Mouse (Mus musculus): ENCODE measurements around the gene Olfr1065. TPM values are rescaled to one million over a fixed set of nuclear protein-coding genes. Genes with fewer than 3 reads are reported as not detected.
A peak's percentile ranks its signal among the peaks of the same experiment; 100 is the strongest.
"Not testable (repeated sequence)": the region's sequence is repeated elsewhere in the genome, so short reads cannot be mapped to it uniquely, and the experiment has no call there.

Gene Olfr1065
- polyA plus RNA-seq (2014; fragmentation: Nextera tagmentation; extraction: Ambion mirVana), result not detected in 2 replicates

- H3K9me3 ChIP-seq (ENCODE audit: control insufficient read depth, low read length); DNase-seq (ENCODE audit: low spot score); H3K4me1 ChIP-seq (replicated peaks; ENCODE audit: control insufficient read depth, insufficient read depth, low read length); H3K4me3 ChIP-seq (ENCODE audit: low read depth, low read length); H3K36me3 ChIP-seq (ENCODE audit: control insufficient read depth, insufficient read depth, low read length); ATAC-seq (ENCODE audit: low FRiP score); H3K27me3 ChIP-seq (ENCODE audit: control insufficient read depth, insufficient read depth, low read length); H3K9ac ChIP-seq (ENCODE audit: low read depth, low read length); H3K27ac ChIP-seq (ENCODE audit: low read depth, low read length); H3K4me2 ChIP-seq (replicated peaks; ENCODE audit: low read depth, low read length): not testable (repeated sequence)
- no CpG with 5 or more reads among the region's 1 CpGs for WGBS
These were observed at the start of gene Olfr1065 for GRCm38 (mm10) chr2:86450491-86450890. Gene Olfr1065, minus strand, starts transcription at chr2:86450591.

DNA sequence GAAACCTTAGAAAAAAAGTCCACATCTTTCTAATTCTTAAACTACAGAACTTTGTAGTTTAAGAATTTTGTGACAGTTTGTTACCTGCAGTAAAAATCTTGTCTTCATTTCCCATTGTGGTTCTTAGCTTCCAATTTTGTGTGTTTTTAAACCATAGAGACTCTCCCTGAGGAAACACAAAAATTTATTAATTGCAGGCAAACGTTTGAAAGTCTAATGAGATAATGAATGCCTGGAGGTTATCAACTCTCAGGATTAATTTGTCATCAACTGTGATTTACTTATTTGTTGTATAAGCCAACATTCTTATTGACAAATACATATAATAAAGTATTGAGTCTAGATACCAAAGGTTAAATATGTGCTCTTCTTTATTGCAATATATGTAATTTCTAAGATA lies 36.9 kb upstream of the Olfr1065 start, which contains the start of gene Olfr228:
Gene Olfr228, minus strand, starts transcription at position 101 of the 400 bp plus-strand sequence.
- Histone ChIP-seq H3K27me3 (ENCODE audit: control insufficient read depth, insufficient read depth, low read length) (no peaks in the 10 kb centered on the region), H3K4me3 (ENCODE audit: low read depth, low read length) (no peak within 1 kb of the TSS), H3K27ac (ENCODE audit: low read depth, low read length) (no peak within 1 kb of the TSS), H3K36me3 (ENCODE audit: control insufficient read depth, insufficient read depth, low read length) (no peaks in the 10 kb centered on the region), H3K4me1 (replicated peaks; ENCODE audit: control insufficient read depth, insufficient read depth, low read length) (no peaks in the 10 kb centered on the region), H3K9ac (ENCODE audit: low read depth, low read length) (no peak within 1 kb of the TSS), H3K9me3 (ENCODE audit: control insufficient read depth, low read length) (no peaks in the 10 kb centered on the region), H3K4me2 (replicated peaks; ENCODE audit: low read depth, low read length) (no peak within 1 kb of the TSS)
- no peak for ATAC-seq (ENCODE audit: low FRiP score)
- 62% methylated on average over 1 of the region's 1 CpGs for WGBS
- no peak for DNase-seq (ENCODE audit: low spot score)

GRCm38 (mm10) chr2:86464442-86465109 lies 14.2 kb upstream of the Olfr1065 start:
- Histone ChIP-seq H3K27ac (ENCODE audit: low read depth, low read length) (no peak overlapping the region), H3K9me3 (ENCODE audit: control insufficient read depth, low read length) (no peaks in the 10 kb centered on the region), H3K9ac (ENCODE audit: low read depth, low read length) (no peak overlapping the region), H3K36me3 (ENCODE audit: control insufficient read depth, insufficient read depth, low read length) (no peaks in the 10 kb centered on the region), H3K27me3 (ENCODE audit: control insufficient read depth, insufficient read depth, low read length) (no peaks in the 10 kb centered on the region), H3K4me3 (ENCODE audit: low read depth, low read length) (no peak overlapping the region), H3K4me1 (replicated peaks; ENCODE audit: control insufficient read depth, insufficient read depth, low read length) (no peaks in the 10 kb centered on the region), H3K4me2 (replicated peaks; ENCODE audit: low read depth, low read length) (no peak overlapping the region)
- WGBS, result 39% methylated on average over 10 of the region's 10 CpGs
- DNase-seq (ENCODE audit: low spot score) (peak; percentile 74), ATAC-seq (ENCODE audit: low FRiP score) (peak; percentile 86)

GRCm38 (mm10) chr2:86460434-86460833 lies 10.0 kb upstream of the Olfr1065 start:
- no peaks in the 10 kb centered on the region for H3K9me3 ChIP-seq (ENCODE audit: control insufficient read depth, low read length)
- DNase-seq (ENCODE audit: low spot score) (no peak), ATAC-seq (ENCODE audit: low FRiP score) (no peak)
- no peak overlapping the region for H3K9ac ChIP-seq (ENCODE audit: low read depth, low read length)
- WGBS, result 81% methylated on average over 1 of the region's 1 CpGs
- no peak overlapping the region for H3K27ac ChIP-seq (ENCODE audit: low read depth, low read length)
- H3K27me3 ChIP-seq (ENCODE audit: control insufficient read depth, insufficient read depth, low read length), result no peaks in the 10 kb centered on the region
- no peak overlapping the region for H3K4me2 ChIP-seq (replicated peaks; ENCODE audit: low read depth, low read length)
- H3K4me1 ChIP-seq (replicated peaks; ENCODE audit: control insufficient read depth, insufficient read depth, low read length), result no peaks in the 10 kb centered on the region
- no peak overlapping the region for H3K4me3 ChIP-seq (ENCODE audit: low read depth, low read length)
- H3K36me3 ChIP-seq (ENCODE audit: control insufficient read depth, insufficient read depth, low read length), result no peaks in the 10 kb centered on the region

DNA sequence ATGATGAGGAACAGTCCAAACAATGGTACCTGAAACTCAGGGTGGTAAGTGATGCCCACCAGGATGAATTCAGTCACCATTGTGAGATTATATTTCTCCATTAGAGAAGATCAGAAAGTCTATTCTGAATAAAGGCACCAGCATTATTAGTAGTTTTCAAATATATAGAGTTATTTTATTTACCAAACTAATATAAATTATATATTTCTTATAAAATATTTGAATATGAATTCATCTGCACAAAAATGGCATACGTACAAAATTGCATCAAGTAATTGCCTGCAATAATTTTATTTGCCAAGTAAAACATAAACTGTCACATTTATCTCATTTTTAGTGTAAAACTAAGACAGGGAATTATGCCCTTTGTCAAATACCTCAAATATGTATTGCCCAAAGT lies 5.8 kb upstream of the Olfr1065 start, which contains the start of gene Olfr1066:
Gene Olfr1066, minus strand, starts transcription at position 101 of the 400 bp plus-strand sequence.
- H3K9ac ChIP-seq (ENCODE audit: low read depth, low read length), result no peak within 1 kb of the TSS
- no peaks in the 10 kb centered on the region for H3K9me3 ChIP-seq (ENCODE audit: control insufficient read depth, low read length)
- DNase-seq (ENCODE audit: low spot score) (no peak), ATAC-seq (ENCODE audit: low FRiP score) (no peak)
- no peak within 1 kb of the TSS for H3K4me2 ChIP-seq (replicated peaks; ENCODE audit: low read depth, low read length)
- 92% methylated on average over 1 of the region's 1 CpGs for WGBS
- no peaks in the 10 kb centered on the region for H3K27me3 ChIP-seq (ENCODE audit: control insufficient read depth, insufficient read depth, low read length)
- no peak within 1 kb of the TSS for H3K4me3 ChIP-seq (ENCODE audit: low read depth, low read length)
- H3K27ac ChIP-seq (ENCODE audit: low read depth, low read length), result no peak within 1 kb of the TSS
- no peaks in the 10 kb centered on the region for H3K4me1 ChIP-seq (replicated peaks; ENCODE audit: control insufficient read depth, insufficient read depth, low read length)
- no peaks in the 10 kb centered on the region for H3K36me3 ChIP-seq (ENCODE audit: control insufficient read depth, insufficient read depth, low read length)

- not testable (repeated sequence) for H3K9ac ChIP-seq (ENCODE audit: low read depth, low read length); ATAC-seq (ENCODE audit: low FRiP score); H3K4me1 ChIP-seq (replicated peaks; ENCODE audit: control insufficient read depth, insufficient read depth, low read length); H3K9me3 ChIP-seq (ENCODE audit: control insufficient read depth, low read length); H3K36me3 ChIP-seq (ENCODE audit: control insufficient read depth, insufficient read depth, low read length); H3K27ac ChIP-seq (ENCODE audit: low read depth, low read length); H3K27me3 ChIP-seq (ENCODE audit: control insufficient read depth, insufficient read depth, low read length); H3K4me3 ChIP-seq (ENCODE audit: low read depth, low read length); H3K4me2 ChIP-seq (replicated peaks; ENCODE audit: low read depth, low read length); DNase-seq (ENCODE audit: low spot score)
- 70% methylated on average over 1 of the region's 1 CpGs for WGBS
These were observed 8.3 kb downstream of the Olfr1065 start for GRCm38 (mm10) chr2:86442101-86442500.

GRCm38 (mm10) chr2:86428511-86428910 lies 21.9 kb downstream of the Olfr1065 start:
- not testable (repeated sequence) for H3K4me2 ChIP-seq (replicated peaks; ENCODE audit: low read depth, low read length); ATAC-seq (ENCODE audit: low FRiP score)

GRCm38 (mm10) chr2:86426649-86427048 lies 23.7 kb downstream of the Olfr1065 start, which contains the start of gene Olfr1062:
Gene Olfr1062, minus strand, starts transcription at chr2:86426749.
- not testable (repeated sequence) for ATAC-seq (ENCODE audit: low FRiP score); H3K4me1 ChIP-seq (replicated peaks; ENCODE audit: control insufficient read depth, insufficient read depth, low read length); DNase-seq (ENCODE audit: low spot score)

More at GRCm38 (mm10) chr2:86428511-86428910, 21.9 kb downstream of the Olfr1065 start:
- H3K27ac ChIP-seq (ENCODE audit: low read depth, low read length); H3K4me3 ChIP-seq (ENCODE audit: low read depth, low read length); H3K9me3 ChIP-seq (ENCODE audit: control insufficient read depth, low read length); DNase-seq (ENCODE audit: low spot score); H3K27me3 ChIP-seq (ENCODE audit: control insufficient read depth, insufficient read depth, low read length); H3K4me1 ChIP-seq (replicated peaks; ENCODE audit: control insufficient read depth, insufficient read depth, low read length); H3K36me3 ChIP-seq (ENCODE audit: control insufficient read depth, insufficient read depth, low read length); H3K9ac ChIP-seq (ENCODE audit: low read depth, low read length): not testable (repeated sequence)
- WGBS, result 91% methylated on average over 8 of the region's 8 CpGs

DNA sequence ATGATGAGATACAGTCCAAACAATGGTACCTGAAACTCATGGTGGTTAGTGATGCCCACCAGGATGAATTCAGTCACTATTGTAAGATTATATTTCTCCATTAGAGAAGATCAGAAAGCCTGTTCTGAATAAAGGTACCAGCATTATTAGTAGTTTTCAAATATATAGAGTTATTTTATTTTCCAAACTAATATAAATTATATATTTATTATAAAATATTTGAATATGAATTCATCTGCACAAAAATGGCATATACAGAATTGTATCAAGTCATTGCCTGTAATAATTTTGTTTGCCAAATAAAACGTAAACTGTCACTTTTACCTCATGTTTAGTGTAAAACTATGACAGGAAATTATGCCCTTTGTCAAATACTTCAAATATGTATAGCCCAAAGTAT lies 36.4 kb downstream of the Olfr1065 start, which contains the start of gene Olfr1061:
Gene Olfr1061, minus strand, starts transcription at position 101 of the 400 bp plus-strand sequence.
- Histone ChIP-seq H3K4me1 (replicated peaks; ENCODE audit: control insufficient read depth, insufficient read depth, low read length) (no peaks in the 10 kb centered on the region), H3K9ac (ENCODE audit: low read depth, low read length) (no peak within 1 kb of the TSS), H3K27ac (ENCODE audit: low read depth, low read length) (no peak within 1 kb of the TSS), H3K36me3 (ENCODE audit: control insufficient read depth, insufficient read depth, low read length) (no peaks in the 10 kb centered on the region), H3K4me3 (ENCODE audit: low read depth, low read length) (no peak within 1 kb of the TSS), H3K4me2 (replicated peaks; ENCODE audit: low read depth, low read length) (no peak within 1 kb of the TSS), H3K27me3 (ENCODE audit: control insufficient read depth, insufficient read depth, low read length) (no peaks in the 10 kb centered on the region), H3K9me3 (ENCODE audit: control insufficient read depth, low read length) (no peaks in the 10 kb centered on the region)
- WGBS, result 95% methylated on average over 1 of the region's 1 CpGs
- ATAC-seq (ENCODE audit: low FRiP score) (no peak), DNase-seq (ENCODE audit: low spot score) (no peak)

More at GRCm38 (mm10) chr2:86426649-86427048, 23.7 kb downstream of the Olfr1065 start, which contains the start of gene Olfr1062:
- not testable (repeated sequence) for H3K4me2 ChIP-seq (replicated peaks; ENCODE audit: low read depth, low read length); H3K36me3 ChIP-seq (ENCODE audit: control insufficient read depth, insufficient read depth, low read length); H3K27me3 ChIP-seq (ENCODE audit: control insufficient read depth, insufficient read depth, low read length); H3K4me3 ChIP-seq (ENCODE audit: low read depth, low read length); H3K27ac ChIP-seq (ENCODE audit: low read depth, low read length); H3K9me3 ChIP-seq (ENCODE audit: control insufficient read depth, low read length); H3K9ac ChIP-seq (ENCODE audit: low read depth, low read length)
